In genomic region chr7:123124299-123124716, GRCm38 (mm10) we compare ENCODE assay signal across 8 mouse cellular contexts. TPM values are rescaled to one million over a fixed set of nuclear protein-coding genes. Genes with fewer than 3 reads are reported as not detected.
DNase-seq lines count a peak whose midpoint lies in the region; ATAC-seq lines count a peak whose summit lies in the region.

No protein-coding gene starts in this region.

- peaks cover 43% of the 10 kb centered on the region for H3K4me1 ChIP-seq in megakaryocyte, embryonic 14.5 days
- peaks cover 17% of the 10 kb centered on the region for H3K4me1 ChIP-seq in hindbrain, embryonic 12.5 days

- H3K36me3 ChIP-seq in megakaryocyte, embryonic 14.5 days (replicated peaks; ENCODE audit: low read length): peaks cover 31% of the 10 kb centered on the region
- H3K36me3 ChIP-seq in hindbrain, embryonic 12.5 days: peaks cover 6% of the 10 kb centered on the region

- no peaks in the 10 kb centered on the region for H3K27me3 ChIP-seq in megakaryocyte, embryonic 14.5 days (replicated peaks)
- H3K27me3 ChIP-seq in hindbrain, embryonic 12.5 days: no peaks in the 10 kb centered on the region

- H3K27ac ChIP-seq in hindbrain, embryonic 12.5 days: peak overlapping the region; percentile 95

- no peaks in the 10 kb centered on the region for H3K9me3 ChIP-seq in megakaryocyte, embryonic 14.5 days
- no peaks in the 10 kb centered on the region for H3K9me3 ChIP-seq in hindbrain, embryonic 12.5 days (replicated peaks)

- H3K4me3 ChIP-seq in megakaryocyte, embryonic 14.5 days (replicated peaks): peak overlapping the region; percentile 94
- peak overlapping the region; percentile 89 for H3K4me3 ChIP-seq in hindbrain, embryonic 12.5 days

- H3K9ac ChIP-seq in hindbrain, embryonic 12.5 days: peak overlapping the region; percentile 94

- peak overlapping the region; percentile 60 for H3K4me2 ChIP-seq in hindbrain, embryonic 12.5 days (replicated peaks)

- 2% methylated on average over 21 of the region's 45 CpGs for WGBS in hindbrain, embryonic 12.5 days

- no peak for DNase-seq in cerebellum, adult 8-10 months
- peak; percentile 24 for DNase-seq in mesoderm, embryonic 11.5 days (ENCODE audit: low read depth, low spot score)
- no peak for DNase-seq in frontal cortex, postnatal 14 days (ENCODE audit: low spot score in 2 of 2)
- DNase-seq in ovary, postnatal 36 days (ENCODE audit: low spot score): no peak

- ATAC-seq in cerebellum, adult (ENCODE audit: insufficient number of reproducible peaks, low FRiP score, low TSS enrichment): peak; percentile 65; the same call in 1 of the 2 replicates
- no peak for ATAC-seq in megakaryocyte, adult 5-6 weeks (ENCODE audit: poor library complexity, severe bottlenecking)
- peak; percentile 81 for ATAC-seq in hindbrain, embryonic 12.5 days (ENCODE audit: low FRiP score)

RNA-seq across cellular contexts. Expression of gene Tnrc6a, which starts 0.6 kb away (rescaled TPM):
- 14.5 and 41.6 TPM in 2 replicates for polyA plus RNA-seq in megakaryocyte, embryonic 14.5 days (2012; ENCODE audit: insufficient read depth, low replicate concordance)
- total RNA-seq in megakaryocyte, adult 5-6 weeks (2015): 22.2 and 25.5 TPM in 2 replicates
- 23.3 and 28.9 TPM in 2 replicates for total RNA-seq in megakaryocyte, adult 5-6 weeks (2017)
- polyA plus RNA-seq in hindbrain, embryonic 12.5 days (2016; fragmentation: Nextera tagmentation; extraction: Ambion mirVana): 70.7 and 79.9 TPM in 2 replicates
